Mouse (Mus musculus): ENCODE results near the gene Lrp3.

GRCm38 (mm10) chr7:35185889-35186569 is 29.3 kb downstream of the Lrp3 start, which contains the start of gene Slc7a10:
- TF ChIP-seq POLR2A (IDR thresholded peaks at IDR 0.05; ENCODE audit: borderline replicate concordance, low read depth, low read length) (no peak), CTCF (IDR thresholded peaks at IDR 0.05; ENCODE audit: low read depth, low read length) (no peak)

All from bone marrow macrophage, adult 2 months (primary cell).